Mouse (Mus musculus): ENCODE measurements around the gene Stxbp1. TPM values are rescaled to one million over a fixed set of nuclear protein-coding genes. Genes with fewer than 3 reads are reported as not detected.

Gene Stxbp1
- polyA plus RNA-seq, 1 experiment from 2014 or later = 80.3 TPM

DNA sequence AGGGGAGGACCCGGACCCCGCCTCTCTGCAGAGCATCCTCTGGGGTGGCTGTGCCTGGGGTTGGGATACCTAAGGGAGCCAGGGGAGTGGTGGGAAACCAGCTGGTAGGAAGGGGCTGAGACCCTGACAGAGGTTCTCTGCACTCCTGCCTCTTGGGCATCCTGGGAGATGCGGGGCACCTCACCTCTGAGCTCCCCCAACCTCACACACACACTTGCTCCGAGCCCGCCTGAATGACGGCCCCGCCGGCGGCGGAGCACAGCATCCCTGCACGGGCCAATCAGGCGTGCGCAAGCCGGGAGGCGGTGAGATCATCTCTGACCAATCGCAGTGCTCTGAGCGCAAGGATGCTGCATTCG, 104.9 kb downstream of the Stxbp1 start:
- H3K4me1 ChIP-seq = peaks cover 32% of the 10 kb centered on the region
- H3K9me3 ChIP-seq = no peaks in the 10 kb centered on the region
- peak overlapping the region; percentile 86 for H3K9ac ChIP-seq (replicated peaks)
- H3K4me2 ChIP-seq (replicated peaks) = peak overlapping the region; percentile 99
- peak; percentile 92 for ATAC-seq (ENCODE audit: low FRiP score, low read depth)
- peaks cover 23% of the 10 kb centered on the region for H3K36me3 ChIP-seq
- WGBS = 6% methylated on average over 17 of the region's 18 CpGs
- H3K4me3 ChIP-seq = peak overlapping the region; percentile 87
- peak overlapping the region; percentile 87 for H3K27ac ChIP-seq (replicated peaks)
- H3K27me3 ChIP-seq = 0 out of 2 replicates have a peak, but pooled peaks cover 9% of the 10 kb centered on the region

DNA sequence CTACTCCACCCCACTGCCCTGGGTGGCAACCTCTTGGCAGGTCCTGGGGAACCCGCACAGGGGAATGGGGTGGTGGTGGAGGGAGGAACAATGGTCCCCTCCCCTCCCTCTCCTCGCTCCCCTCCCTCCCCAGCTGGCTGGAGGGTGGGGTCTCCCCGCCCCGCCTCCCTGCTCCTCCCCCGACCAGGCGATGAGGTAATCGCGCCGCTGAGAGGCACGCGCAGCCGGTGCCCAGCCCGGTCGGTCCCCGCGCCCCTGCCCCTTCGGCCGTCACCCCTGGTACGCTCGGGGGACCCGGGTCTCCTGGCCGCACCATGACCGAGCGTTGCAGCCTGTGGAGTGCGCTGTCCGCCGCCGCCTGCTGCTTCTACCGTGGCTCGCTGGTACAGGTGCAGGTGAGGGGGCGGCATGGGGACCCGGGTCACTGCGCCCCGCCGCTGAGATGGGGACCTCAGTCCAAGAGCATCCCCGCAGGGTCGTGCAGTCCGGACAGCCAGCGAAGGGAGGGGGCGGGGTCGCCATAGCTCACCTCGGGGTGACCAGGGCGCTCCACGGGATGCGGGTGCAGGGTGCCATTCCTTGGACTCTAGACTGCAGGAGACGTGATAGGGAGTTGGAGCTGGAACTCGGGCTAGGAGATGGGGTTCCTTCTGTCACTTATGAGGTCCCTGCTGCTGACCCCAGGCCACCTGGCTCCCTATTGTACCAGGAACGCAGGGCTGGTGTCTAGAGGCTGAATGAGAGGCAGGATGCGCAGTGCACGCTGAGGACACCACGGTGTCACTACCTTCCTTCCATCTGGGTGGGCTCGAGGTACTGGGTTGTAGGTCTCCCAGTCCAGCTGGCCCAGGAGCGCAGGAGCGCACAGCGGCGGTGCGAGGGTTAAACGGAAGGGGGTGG, 105.5 kb downstream of the Stxbp1 start:
- H3K27me3 ChIP-seq = 0 out of 2 replicates have a peak, but pooled peaks cover 9% of the 10 kb centered on the region
- WGBS = 2% methylated on average over 47 of the region's 58 CpGs
- H3K4me1 ChIP-seq = peaks cover 32% of the 10 kb centered on the region
- H3K4me2 ChIP-seq (replicated peaks) = peak overlapping the region; percentile 99
- no peaks in the 10 kb centered on the region for H3K9me3 ChIP-seq
- H3K27ac ChIP-seq (replicated peaks) = peak overlapping the region; percentile 87
- H3K36me3 ChIP-seq = peaks cover 17% of the 10 kb centered on the region
- peak overlapping the region; percentile 87 for H3K4me3 ChIP-seq
- ATAC-seq (ENCODE audit: low FRiP score, low read depth) = peak; percentile 83
- peak overlapping the region; percentile 86 for H3K9ac ChIP-seq (replicated peaks)

DNA sequence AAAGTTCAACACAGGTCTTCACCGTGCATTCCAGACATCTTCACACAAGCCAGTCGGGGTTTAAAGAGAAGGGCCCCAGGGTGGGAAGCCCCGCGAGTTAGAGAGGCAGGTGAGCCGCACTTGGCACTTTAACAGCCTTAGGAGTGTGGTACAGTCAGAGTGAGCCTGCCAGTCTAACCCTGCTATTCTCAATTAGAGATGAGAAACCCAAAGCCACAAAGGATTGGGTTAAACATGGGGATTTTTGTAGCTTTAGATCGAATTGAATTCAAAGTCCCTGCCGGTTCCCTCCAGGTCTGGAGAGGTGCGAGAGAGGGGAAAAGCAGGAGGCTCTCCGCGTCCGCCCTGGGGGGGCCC, 106.2 kb downstream of the Stxbp1 start, which contains the start of gene 6330409D20Rik:
Gene 6330409D20Rik (minus strand): TSS at position 101 of the 357 bp plus-strand sequence.
- Histone ChIP-seq H3K9me3 (no peaks in the 10 kb centered on the region), H3K27me3 (0 out of 2 replicates have a peak, but pooled peaks cover 9% of the 10 kb centered on the region), H3K9ac (replicated peaks) (peak within 1 kb of the TSS; percentile 86), H3K36me3 (peaks cover 10% of the 10 kb centered on the region), H3K4me2 (replicated peaks) (peak within 1 kb of the TSS; percentile 99), H3K4me3 (peak within 1 kb of the TSS; percentile 87), H3K27ac (replicated peaks) (peak within 1 kb of the TSS; percentile 87), H3K4me1 (peaks cover 32% of the 10 kb centered on the region)
- ATAC-seq (ENCODE audit: low FRiP score, low read depth) = no peak
- WGBS = 5% methylated on average over 11 of the region's 11 CpGs

DNA sequence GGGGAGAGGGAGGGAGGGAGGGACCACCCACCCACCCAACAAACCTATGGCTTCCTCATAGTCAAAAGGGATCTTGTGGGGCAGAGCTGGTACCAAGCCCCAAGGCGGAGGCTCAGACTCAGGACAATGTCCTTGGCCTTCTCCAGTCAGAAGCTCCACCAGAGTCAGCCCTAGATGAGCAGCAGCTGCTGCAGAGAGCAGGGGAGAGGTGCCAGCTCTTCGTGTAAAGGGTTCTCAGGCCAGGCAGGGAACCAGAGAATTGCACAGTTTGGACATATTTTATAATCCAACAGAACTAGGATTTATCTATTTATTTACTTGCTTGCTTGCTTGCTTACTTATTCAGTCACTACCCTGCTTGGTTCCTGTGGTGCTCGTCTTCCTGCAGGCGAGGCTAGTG, 107.7 kb downstream of the Stxbp1 start:
- no peak overlapping the region for H3K4me3 ChIP-seq
- 0 out of 2 replicates have a peak, but pooled peaks cover 9% of the 10 kb centered on the region for H3K27me3 ChIP-seq
- H3K9me3 ChIP-seq = no peaks in the 10 kb centered on the region
- H3K4me2 ChIP-seq (replicated peaks) = no peak overlapping the region
- H3K9ac ChIP-seq (replicated peaks) = 0 out of 2 replicates have a peak overlapping the region, but pooled peaks have one; percentile 8
- no peaks in the 10 kb centered on the region for H3K36me3 ChIP-seq
- H3K4me1 ChIP-seq = peaks cover 37% of the 10 kb centered on the region
- no peak overlapping the region for H3K27ac ChIP-seq (replicated peaks)
- ATAC-seq (ENCODE audit: low FRiP score, low read depth) = no peak
- WGBS = 87% methylated on average over 4 of the region's 4 CpGs

Other genes starting within 250 kb of the Stxbp1 start
- 10.6 and 11.2 TPM in 2 replicates for gene St6galnac6, start 247.5 kb downstream of the Stxbp1 start, polyA plus RNA-seq (2016; fragmentation: Nextera tagmentation; extraction: Ambion mirVana)
- gene Ak1, start 225.5 kb downstream of the Stxbp1 start, polyA plus RNA-seq (2016; fragmentation: Nextera tagmentation; extraction: Ambion mirVana) = 31.6 and 34.7 TPM in 2 replicates
- gene Eng, start 200.7 kb downstream of the Stxbp1 start, polyA plus RNA-seq (2016; fragmentation: Nextera tagmentation; extraction: Ambion mirVana) = 27.7 and 29.5 TPM in 2 replicates
- gene Fpgs, start 143.1 kb downstream of the Stxbp1 start, polyA plus RNA-seq (2016; fragmentation: Nextera tagmentation; extraction: Ambion mirVana) = 17.9 and 19.1 TPM in 2 replicates
- gene Cdk9, start 134.2 kb downstream of the Stxbp1 start, polyA plus RNA-seq (2016; fragmentation: Nextera tagmentation; extraction: Ambion mirVana) = 99.3 and 103 TPM in 2 replicates
- gene Sh2d3c, start 126.2 kb downstream of the Stxbp1 start, polyA plus RNA-seq (2016; fragmentation: Nextera tagmentation; extraction: Ambion mirVana) = 34.6 and 41.1 TPM in 2 replicates
- 2.8 and 3.5 TPM in 2 replicates for gene 6330409D20Rik, start 106.2 kb downstream of the Stxbp1 start, polyA plus RNA-seq (2016; fragmentation: Nextera tagmentation; extraction: Ambion mirVana)
- 50.2 and 53.4 TPM in 2 replicates for gene Tor2a, start 90.0 kb downstream of the Stxbp1 start, polyA plus RNA-seq (2016; fragmentation: Nextera tagmentation; extraction: Ambion mirVana)
- gene Ttc16, start 71.6 kb downstream of the Stxbp1 start, polyA plus RNA-seq (2016; fragmentation: Nextera tagmentation; extraction: Ambion mirVana) = 0.20 and 0.43 TPM in 2 replicates
- gene Ptrh1, start 71.5 kb downstream of the Stxbp1 start, polyA plus RNA-seq (2016; fragmentation: Nextera tagmentation; extraction: Ambion mirVana) = 2.6 and 4.6 TPM in 2 replicates
- 0.64 and 1.3 TPM in 2 replicates for gene Cfap157, start 62.8 kb downstream of the Stxbp1 start, polyA plus RNA-seq (2016; fragmentation: Nextera tagmentation; extraction: Ambion mirVana)
- 27.0 and 29.1 TPM in 2 replicates for gene Fam129b, start 28.9 kb upstream of the Stxbp1 start, polyA plus RNA-seq (2016; fragmentation: Nextera tagmentation; extraction: Ambion mirVana)
- gene Rpl12, start 114.3 kb upstream of the Stxbp1 start, polyA plus RNA-seq (2016; fragmentation: Nextera tagmentation; extraction: Ambion mirVana) = 108 and 111 TPM in 2 replicates
- gene Lrsam1, start 114.4 kb upstream of the Stxbp1 start, polyA plus RNA-seq (2016; fragmentation: Nextera tagmentation; extraction: Ambion mirVana) = 16.2 and 21.1 TPM in 2 replicates
- gene Slc2a8, start 134.8 kb upstream of the Stxbp1 start, polyA plus RNA-seq (2016; fragmentation: Nextera tagmentation; extraction: Ambion mirVana) = 21.3 and 24.1 TPM in 2 replicates